Mouse (Mus musculus) adrenal gland, postnatal 36 days (tissue): ENCODE results near the gene Klhl1. TPM values are rescaled to one million over a fixed set of nuclear protein-coding genes. Genes with fewer than 3 reads are reported as not detected.
"Not testable (repeated sequence)": the region's sequence is repeated elsewhere in the genome, so short reads cannot be mapped to it uniquely, and the experiment has no call there.

ENCODE experiments used
- DNase-seq, 2 experiments: peaks; one replicate each; pipeline ENCODE4 v3.0.0; 2021; ENCODE audit warnings: mixed read lengths in 1 of 2
- long read RNA-seq, 2 experiments: library from polyadenylated mRNA; stranded (forward); transcript quantifications; one replicate each; pipeline ENCODE4 v2.0.0; 2021; ENCODE audit warnings: borderline sequencing depth in 2 of 2
- total RNA-seq, 2 experiments: library from RNA; stranded (reverse); gene quantifications; 2 replicates each; pipeline ENCODE4 v1.2.3; 2021

Klhl1 gene
- not detected for total RNA-seq
- long read RNA-seq, experiment 1, result 0 reads
- long read RNA-seq, experiment 2, result 0 reads

GRCm38 (mm10) chr14:96518954-96519682 is at the start of gene Klhl1:
Klhl1 (minus strand) TSS chr14:96519102.
- DNase-seq, result no peak

GRCm38 (mm10) chr14:96553668-96554067 is 34.8 kb upstream of the Klhl1 start:
- no peak for DNase-seq

GRCm38 (mm10) chr14:96518151-96518953 is 550 bp downstream of the Klhl1 start:
- no peak for DNase-seq

GRCm38 (mm10) chr14:96517727-96518126 is 1.2 kb downstream of the Klhl1 start:
- no peak for DNase-seq

- DNase-seq, result no peak
These were observed 19.0 kb downstream of the Klhl1 start for GRCm38 (mm10) chr14:96499936-96500335.

GRCm38 (mm10) chr14:96471812-96472211 is 47.1 kb downstream of the Klhl1 start:
- no peak for DNase-seq

- DNase-seq, result no peak
These were observed 47.6 kb downstream of the Klhl1 start for GRCm38 (mm10) chr14:96471336-96471735.

GRCm38 (mm10) chr14:96461756-96462155 is 57.1 kb downstream of the Klhl1 start:
- no peak for DNase-seq

GRCm38 (mm10) chr14:96392032-96392737 is 126.7 kb downstream of the Klhl1 start:
- DNase-seq, result no peak

- no peak for DNase-seq
These were observed 156.2 kb downstream of the Klhl1 start for GRCm38 (mm10) chr14:96362727-96363126.

- DNase-seq, result no peak
These were observed 170.7 kb downstream of the Klhl1 start for GRCm38 (mm10) chr14:96348220-96348619.

GRCm38 (mm10) chr14:96331069-96331468 is 187.8 kb downstream of the Klhl1 start:
- no peak for DNase-seq

- DNase-seq, result peak in 1 of 2 experiments; percentile 1
These were observed 301.0 kb downstream of the Klhl1 start for GRCm38 (mm10) chr14:96217805-96218441.

GRCm38 (mm10) chr14:96194795-96195194 is 324.1 kb downstream of the Klhl1 start:
- not testable (repeated sequence) for DNase-seq

GRCm38 (mm10) chr14:96174546-96174945 is 344.4 kb downstream of the Klhl1 start:
- DNase-seq, result no peak

- DNase-seq, result no peak
These were observed 375.8 kb downstream of the Klhl1 start for GRCm38 (mm10) chr14:96143137-96143536.

- no peak for DNase-seq
These were observed 378.7 kb downstream of the Klhl1 start for GRCm38 (mm10) chr14:96140246-96140645.

- no peak for DNase-seq
These were observed 411.5 kb downstream of the Klhl1 start for GRCm38 (mm10) chr14:96107396-96107795.

- DNase-seq, result no peak
These were observed 437.2 kb downstream of the Klhl1 start for GRCm38 (mm10) chr14:96081681-96082207.

GRCm38 (mm10) chr14:96065884-96066283 is 453.0 kb downstream of the Klhl1 start:
- DNase-seq, result no peak
